Comparison of ENCODE assay signal across 8 mouse cellular contexts in genomic region chr13:47104146-47104545, GRCm38 (mm10). TPM values are rescaled to one million over a fixed set of nuclear protein-coding genes. Genes with fewer than 3 reads are reported as not detected.
DNase-seq lines count a peak whose midpoint lies in the region; ATAC-seq and TF ChIP-seq lines count a peak whose summit lies in the region.

No protein-coding gene starts in this region.

- H3K27me3 ChIP-seq in heart, embryonic 16.5 days (ENCODE audit: control insufficient read depth, insufficient read depth, low read length), result no peaks in the 10 kb centered on the region
- no peaks in the 10 kb centered on the region for H3K27me3 ChIP-seq in MEL (ENCODE audit: control insufficient read depth in 1 of 2, insufficient read depth in 2 of 2, low read length in 2 of 2)
- H3K27me3 ChIP-seq in hindbrain, postnatal 0 days (ENCODE audit: insufficient read depth, low read length), result no peaks in the 10 kb centered on the region
- 0 out of 2 replicates have a peak, but pooled peaks cover 5% of the 10 kb centered on the region for H3K27me3 ChIP-seq in midbrain, embryonic 12.5 days

- peak overlapping the region; percentile 67 for H3K4me2 ChIP-seq in heart, embryonic 16.5 days (ENCODE audit: low read depth, low read length)
- H3K4me2 ChIP-seq in hindbrain, postnatal 0 days (ENCODE audit: low read depth, low read length), result peak overlapping the region; percentile 84
- peak overlapping the region; percentile 70 for H3K4me2 ChIP-seq in midbrain, embryonic 12.5 days (replicated peaks)

- H3K4me3 ChIP-seq in heart, embryonic 16.5 days (ENCODE audit: low read length), result peak overlapping the region; percentile 96
- H3K4me3 ChIP-seq in MEL (ENCODE audit: control insufficient read depth in 1 of 2, insufficient read depth in 1 of 2, low read depth in 2 of 2, low read length in 2 of 2), result peak overlapping the region; percentile 52 to 97
- H3K4me3 ChIP-seq in hindbrain, postnatal 0 days (ENCODE audit: low read length), result peak overlapping the region; percentile 71
- peak overlapping the region; percentile 97 for H3K4me3 ChIP-seq in midbrain, embryonic 12.5 days

- peaks cover 20% of the 10 kb centered on the region for H3K4me1 ChIP-seq in heart, embryonic 16.5 days (ENCODE audit: control insufficient read depth, insufficient read depth, low read length)
- peaks cover 2 to 12% of the 10 kb centered on the region in 2 experiments for H3K4me1 ChIP-seq in MEL (ENCODE audit: control insufficient read depth in 1 of 2, insufficient read depth in 2 of 2, low read length in 2 of 2)
- peaks cover 10% of the 10 kb centered on the region; the same call in 1 of the 2 replicates for H3K4me1 ChIP-seq in hindbrain, postnatal 0 days (ENCODE audit: insufficient read depth, low read length)
- peaks cover 27% of the 10 kb centered on the region for H3K4me1 ChIP-seq in midbrain, embryonic 12.5 days

- intact Hi-C loops in left cerebral cortex, postnatal 10 days (cut with DNase I), result no loop called here

- TF ChIP-seq CTCF in MEL (IDR thresholded peaks at IDR 0.05 in 2 of 3, conservative IDR thresholded peaks at IDR 0.05 in 1 of 3; ENCODE audit: control insufficient read depth in 1 of 3, insufficient read depth in 1 of 3, low read depth in 2 of 3, low read length in 3 of 3, poor library complexity in 1 of 3, severe bottlenecking in 1 of 3), result no peak
- TF ChIP-seq CTCF in hindbrain, postnatal 0 days (IDR thresholded peaks at IDR 0.05; ENCODE audit: low read depth), result no peak

- TF ChIP-seq RAD21 in MEL (IDR thresholded peaks at IDR 0.05; ENCODE audit: low read depth, low read length), result no peak

- DNase-seq in heart, adult 8-10 months (ENCODE audit: low spot score), result no peak
- no peak for DNase-seq in MEL (ENCODE audit: low read depth, low spot score)
- no peak for DNase-seq in hindbrain, postnatal 0 days (ENCODE audit: low spot score)
- DNase-seq in left cerebral cortex, postnatal 10 days (ENCODE audit: extremely low spot score in 1 of 2, low spot score in 2 of 2), result no peak
- DNase-seq in cerebellum, postnatal 10 days, result no peak
- DNase-seq in urinary bladder, postnatal 25 days (ENCODE audit: low spot score), result no peak

- 23% methylated on average over 2 of the region's 2 CpGs for WGBS in heart, embryonic 16.5 days
- WGBS in hindbrain, postnatal 0 days, result 22% methylated on average over 2 of the region's 2 CpGs
- WGBS in midbrain, embryonic 12.5 days, result 19% methylated on average over 2 of the region's 2 CpGs

- TF ChIP-seq POLR2A in MEL (IDR thresholded peaks at IDR 0.05; ENCODE audit: control insufficient read depth in 1 of 2, insufficient read depth in 1 of 2, low read depth in 1 of 2, low read length in 2 of 2, poor library complexity in 1 of 2), result 0 out of 4 replicates have a peak, but pooled peaks of 1 of the 2 experiments have one; percentile 3

- no peaks in the 10 kb centered on the region for H3K9me3 ChIP-seq in heart, embryonic 16.5 days (replicated peaks; ENCODE audit: control insufficient read depth, low read length)
- no peaks in the 10 kb centered on the region for H3K9me3 ChIP-seq in MEL (replicated peaks; ENCODE audit: insufficient read depth, low read length)
- no peaks in the 10 kb centered on the region for H3K9me3 ChIP-seq in hindbrain, postnatal 0 days (ENCODE audit: low read length)
- no peaks in the 10 kb centered on the region for H3K9me3 ChIP-seq in midbrain, embryonic 12.5 days

- ATAC-seq in heart, embryonic 16.5 days (replicated peaks; ENCODE audit: extremely low read depth, insufficient read depth, low FRiP score), result no peak
- no peak for ATAC-seq in hindbrain, postnatal 0 days
- ATAC-seq in midbrain, embryonic 12.5 days (ENCODE audit: low FRiP score, low read depth), result no peak

- TF ChIP-seq EP300 in MEL (IDR thresholded peaks at IDR 0.05; ENCODE audit: low read depth in 1 of 2, low read length in 2 of 2), result no peak

- peak overlapping the region; percentile 96 for H3K9ac ChIP-seq in heart, embryonic 16.5 days (ENCODE audit: low read length)
- peak overlapping the region; percentile 98 for H3K9ac ChIP-seq in MEL (ENCODE audit: control insufficient read depth, low read depth, low read length, poor library complexity, severe bottlenecking)
- H3K9ac ChIP-seq in hindbrain, postnatal 0 days (replicated peaks; ENCODE audit: low read length), result no peak overlapping the region
- peak overlapping the region; percentile 58; the same call in 1 of the 2 replicates for H3K9ac ChIP-seq in midbrain, embryonic 12.5 days (replicated peaks)

- peaks cover 40% of the 10 kb centered on the region for H3K79me2 ChIP-seq in MEL (ENCODE audit: control insufficient read depth, insufficient read depth, low read length, poor library complexity)

- peaks cover 8% of the 10 kb centered on the region for H3K36me3 ChIP-seq in heart, embryonic 16.5 days (ENCODE audit: control insufficient read depth, insufficient read depth)
- peaks cover 28 to 36% of the 10 kb centered on the region in 2 experiments for H3K36me3 ChIP-seq in MEL (ENCODE audit: control insufficient read depth in 1 of 2, insufficient read depth in 2 of 2, low read length in 2 of 2)
- H3K36me3 ChIP-seq in hindbrain, postnatal 0 days (ENCODE audit: insufficient read depth, low read length), result peaks cover 6% of the 10 kb centered on the region; the same call in 1 of the 2 replicates
- H3K36me3 ChIP-seq in midbrain, embryonic 12.5 days, result peaks cover 16% of the 10 kb centered on the region

- no peak overlapping the region for H3K27ac ChIP-seq in heart, embryonic 16.5 days (ENCODE audit: low read length)
- H3K27ac ChIP-seq in MEL (ENCODE audit: control insufficient read depth, low read depth, low read length), result no peak overlapping the region
- no peak overlapping the region for H3K27ac ChIP-seq in hindbrain, postnatal 0 days
- no peak overlapping the region for H3K27ac ChIP-seq in midbrain, embryonic 12.5 days (replicated peaks)

TF ChIP-seq in MEL, 35 proteins besides CTCF, POLR2A, EP300 and RAD21:
- TF ChIP-seq GATA1 (IDR thresholded peaks at IDR 0.05; ENCODE audit: low read depth, low read length) (no peak), TBP (IDR thresholded peaks at IDR 0.05; ENCODE audit: low read depth, low read length) (no peak), CHD1 (IDR thresholded peaks at IDR 0.05; ENCODE audit: low read depth, low read length) (no peak), USF2 (IDR thresholded peaks at IDR 0.05; ENCODE audit: borderline replicate concordance in 1 of 2, insufficient read depth in 1 of 2, low read depth in 1 of 2, low read length in 2 of 2) (no peak), RCOR1 (IDR thresholded peaks at IDR 0.05; ENCODE audit: low read depth, low read length) (no peak), SMC3 (IDR thresholded peaks at IDR 0.05; ENCODE audit: low read depth, low read length) (no peak), MYB (IDR thresholded peaks at IDR 0.05; ENCODE audit: low read depth, low read length) (no peak), E2F4 (IDR thresholded peaks at IDR 0.05; ENCODE audit: borderline replicate concordance, low read depth, low read length) (no peak), MAX (IDR thresholded peaks at IDR 0.05; ENCODE audit: low read length) (no peak), MEF2A (IDR thresholded peaks at IDR 0.05; ENCODE audit: extremely low read depth, insufficient replicate concordance, low read depth, low read length, poor library complexity, severe bottlenecking) (no peak), USF1 (IDR thresholded peaks at IDR 0.05; ENCODE audit: low read depth, low read length) (no peak), ETS1 (IDR thresholded peaks at IDR 0.05; ENCODE audit: low read depth, low read length) (no peak)
TF ChIP-seq in MEL: peak in this region for 0.

RNA-seq across cellular contexts. Expression of gene Dek, which starts 1.9 kb away (rescaled TPM):
- polyA plus RNA-seq in heart, embryonic 16.5 days (2015; fragmentation: Nextera tagmentation; extraction: Ambion mirVana), result 129 and 131 TPM in 2 replicates
- total RNA-seq in heart, adult 8-10 months (2022), result 10 to 100 TPM; 30.1 to 39.9 (median 31.9) TPM
- 97.9 and 99.7 TPM in 2 replicates for total RNA-seq in MEL (2012; rRNA removed)
- polyA plus RNA-seq in MEL (2012; ENCODE audit: insufficient read depth in 1 of 2, insufficient read length in 2 of 2, low read depth in 1 of 2, low replicate concordance in 2 of 2, missing spikeins in 1 of 2), result 1,000 to 10,000 TPM in 1 of 2 experiments, 100 to 1,000 TPM in 1; 207 to 5,191 TPM
- total RNA-seq in hindbrain, postnatal 0 days (2014; rRNA removed), result 42.2 and 60.5 TPM in 2 replicates
- 131 and 136 TPM in 2 replicates for polyA plus RNA-seq in hindbrain, postnatal 0 days (2015; fragmentation: Nextera tagmentation; extraction: Ambion mirVana)
- 314 and 343 TPM in 2 replicates for polyA plus RNA-seq in midbrain, embryonic 12.5 days (2016; fragmentation: Nextera tagmentation; extraction: Ambion mirVana)
- 10 to 100 TPM; 56.2 to 56.8 TPM for total RNA-seq in left cerebral cortex, postnatal 10 days (2021)

RNA-seq across cellular contexts. Expression of gene Rnf144b, which starts 18.3 kb away (rescaled TPM):
- polyA plus RNA-seq in heart, embryonic 16.5 days (2015; fragmentation: Nextera tagmentation; extraction: Ambion mirVana), result 1.5 and 1.6 TPM in 2 replicates
- 10 to 100 TPM; 21.8 to 26.8 (median 26.2) TPM for total RNA-seq in heart, adult 8-10 months (2022)
- not detected in 2 replicates for total RNA-seq in MEL (2012; rRNA removed)
- polyA plus RNA-seq in MEL (2012; ENCODE audit: insufficient read depth in 1 of 2, insufficient read length in 2 of 2, low read depth in 1 of 2, low replicate concordance in 2 of 2, missing spikeins in 1 of 2), result not detected
- 2.7 and 5.6 TPM in 2 replicates for total RNA-seq in hindbrain, postnatal 0 days (2014; rRNA removed)
- 1.7 and 1.8 TPM in 2 replicates for polyA plus RNA-seq in hindbrain, postnatal 0 days (2015; fragmentation: Nextera tagmentation; extraction: Ambion mirVana)
- 0.37 and 0.84 TPM in 2 replicates for polyA plus RNA-seq in midbrain, embryonic 12.5 days (2016; fragmentation: Nextera tagmentation; extraction: Ambion mirVana)
- 10 to 100 TPM; 15.0 to 16.1 TPM for total RNA-seq in left cerebral cortex, postnatal 10 days (2021)

RNA-seq across cellular contexts. Expression of gene Tpmt, which starts 59.6 kb away (rescaled TPM):
- 10.1 and 12.9 TPM in 2 replicates for polyA plus RNA-seq in heart, embryonic 16.5 days (2015; fragmentation: Nextera tagmentation; extraction: Ambion mirVana)
- 1 to 10 TPM; 2.9 to 7.7 (median 4.4) TPM for total RNA-seq in heart, adult 8-10 months (2022)
- total RNA-seq in MEL (2012; rRNA removed), result 2.5 and 2.7 TPM in 2 replicates
- 1 to 10 TPM in 1 of 2 experiments, not detected in 1; 3.9 TPM for polyA plus RNA-seq in MEL (2012; ENCODE audit: insufficient read depth in 1 of 2, insufficient read length in 2 of 2, low read depth in 1 of 2, low replicate concordance in 2 of 2, missing spikeins in 1 of 2)
- 12.1 and 58.2 TPM in 2 replicates for total RNA-seq in hindbrain, postnatal 0 days (2014; rRNA removed)
- polyA plus RNA-seq in hindbrain, postnatal 0 days (2015; fragmentation: Nextera tagmentation; extraction: Ambion mirVana), result 14.4 and 14.7 TPM in 2 replicates
- 35.5 and 37.1 TPM in 2 replicates for polyA plus RNA-seq in midbrain, embryonic 12.5 days (2016; fragmentation: Nextera tagmentation; extraction: Ambion mirVana)
- total RNA-seq in left cerebral cortex, postnatal 10 days (2021), result 10 to 100 TPM in 1 of 2 experiments, 1 to 10 TPM in 1; 8.7 to 12.6 TPM
